Mouse (Mus musculus) limb, embryonic 13.5 days (tissue): Measurements from ENCODE around the gene Txlng. TPM values are rescaled to one million over a fixed set of nuclear protein-coding genes. Genes with fewer than 3 reads are reported as not detected.

Source experiments
- ATAC-seq: fragments of 200-750 bp; cut with Nextera tagmentation; 2 replicates; pipeline ENCODE4 v1.8.0; 2017; ENCODE audit warnings: low read depth, moderate number of reproducible peaks, moderate TSS enrichment; ENCODE audit not compliant: low FRiP score
- H3K27ac ChIP-seq: fragments of 300-500 bp; sonication (generic); 2 replicates; pipeline ENCODE4 v1.5.1; 2015; ENCODE audit warnings: inconsistent platforms, mild to moderate bottlenecking, moderate library complexity
- H3K27me3 ChIP-seq: fragments of 300-500 bp; sonication (generic); 2 replicates; pipeline ENCODE4 v1.6.1; 2015; ENCODE audit warnings: mild to moderate bottlenecking, inconsistent platforms
- H3K36me3 ChIP-seq: fragments of 300-500 bp; sonication (generic); 2 replicates; pipeline ENCODE4 v1.6.1; 2015; ENCODE audit warnings: inconsistent platforms, mild to moderate bottlenecking, moderate library complexity
- H3K4me1 ChIP-seq: fragments of 300-500 bp; sonication (generic); 2 replicates; pipeline ENCODE4 v1.6.1; 2015; ENCODE audit warnings: inconsistent platforms
- H3K4me2 ChIP-seq: fragments of 300-500 bp; sonication (generic); replicated peaks from 2 replicates; pipeline ENCODE4 v1.6.1; 2015; ENCODE audit warnings: inconsistent platforms, mild to moderate bottlenecking, moderate library complexity
- H3K4me3 ChIP-seq: fragments of 300-500 bp; sonication (generic); 2 replicates; pipeline ENCODE4 v1.5.1; 2015; ENCODE audit warnings: moderate library complexity, mild to moderate bottlenecking, inconsistent platforms
- H3K9ac ChIP-seq: fragments of 300-500 bp; sonication (generic); 2 replicates; pipeline ENCODE4 v1.6.1; 2015; ENCODE audit warnings: mild to moderate bottlenecking, inconsistent platforms
- H3K9me3 ChIP-seq: fragments of 300-500 bp; sonication (generic); 2 replicates; pipeline ENCODE4 v1.6.1; 2016; ENCODE audit warnings: inconsistent platforms
- WGBS: fragments of 180-500 bp; shearing (Covaris S2); methylation state at CpG from one replicate; pipeline ENCODE4 v1.1.7; 2015; 5-methylcytosine and 5-hydroxymethylcytosine counted together
- microRNA counts: library from miRNA; unstranded; fragments of <30 nt; microRNA quantifications from one replicate; lab custom pipeline; 2016
- microRNA-seq: library from miRNA; unstranded; fragments of <30 nt; microRNA quantifications from one replicate; pipeline ENCODE4, GENCODE M21; 2016
- polyA plus RNA-seq: library from polyadenylated mRNA; unstranded; fragments of >200 nt; fragmentation: Nextera tagmentation; extraction: Ambion mirVana; gene quantifications from 2 replicates; pipeline ENCODE4 v1.2.1, GENCODE M21; 2015

Gene Txlng
- polyA plus RNA-seq, 1 experiment from 2014 or later = 16.6 TPM

- no peaks in the 10 kb centered on the region for H3K9me3 ChIP-seq
- peaks cover 6% of the 10 kb centered on the region; the same call in 1 of the 2 replicates for H3K4me1 ChIP-seq
- H3K4me3 ChIP-seq = no peak overlapping the region
- no peak overlapping the region for H3K27ac ChIP-seq
- H3K27me3 ChIP-seq = peaks cover 6% of the 10 kb centered on the region; the same call in 1 of the 2 replicates
- no peaks in the 10 kb centered on the region for H3K36me3 ChIP-seq
- 57% methylated on average over 7 of the region's 7 CpGs for WGBS
- no peak for ATAC-seq
- no peak overlapping the region for H3K9ac ChIP-seq
- no peak overlapping the region for H3K4me2 ChIP-seq
Measured at GRCm38 (mm10) chrX:162756058-162756457, 73.2 kb downstream of the Txlng start.

DNA sequence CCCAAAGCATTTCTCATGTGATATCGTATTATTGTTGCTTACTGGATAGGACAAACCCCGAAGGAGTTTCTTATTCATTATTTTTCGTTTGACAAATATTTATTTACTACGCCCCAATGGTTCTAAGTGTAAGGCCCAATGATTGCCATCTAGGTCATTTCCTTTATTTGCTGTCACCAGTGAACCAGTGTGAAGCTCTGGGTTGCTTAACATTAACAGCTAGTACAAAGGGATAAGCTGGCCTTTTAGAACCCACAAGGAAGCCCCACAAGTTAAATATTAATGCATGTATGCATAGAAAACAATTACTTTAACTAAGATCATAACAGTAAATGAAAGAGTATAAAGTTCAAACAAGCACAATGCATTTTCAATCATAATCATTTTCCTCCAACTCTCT, 74.9 kb downstream of the Txlng start:
- Histone ChIP-seq H3K4me1 (peaks cover 4% of the 10 kb centered on the region; the same call in 1 of the 2 replicates), H3K27ac (no peak overlapping the region), H3K9ac (no peak overlapping the region), H3K27me3 (no peaks in the 10 kb centered on the region; the same call in 1 of the 2 replicates), H3K36me3 (no peaks in the 10 kb centered on the region), H3K9me3 (no peaks in the 10 kb centered on the region), H3K4me2 (no peak overlapping the region), H3K4me3 (no peak overlapping the region)
- no peak for ATAC-seq
- 89% methylated on average over 4 of the region's 4 CpGs for WGBS

- no peak for ATAC-seq
- Histone ChIP-seq H3K9ac (no peak overlapping the region), H3K9me3 (no peaks in the 10 kb centered on the region), H3K27ac (no peak overlapping the region), H3K27me3 (peaks cover 14% of the 10 kb centered on the region; the same call in 1 of the 2 replicates), H3K4me3 (no peak overlapping the region), H3K36me3 (no peaks in the 10 kb centered on the region), H3K4me2 (no peak overlapping the region), H3K4me1 (no peaks in the 10 kb centered on the region)
- 85% methylated on average over 2 of the region's 2 CpGs for WGBS
Measured at GRCm38 (mm10) chrX:162752418-162752817, 76.8 kb downstream of the Txlng start.

- Histone ChIP-seq H3K4me1 (no peaks in the 10 kb centered on the region), H3K4me2 (no peak overlapping the region), H3K27me3 (peaks cover 18% of the 10 kb centered on the region; the same call in 1 of the 2 replicates), H3K9me3 (no peaks in the 10 kb centered on the region), H3K27ac (no peak overlapping the region), H3K36me3 (no peaks in the 10 kb centered on the region), H3K9ac (no peak overlapping the region), H3K4me3 (no peak overlapping the region)
- 43% methylated on average over 9 of the region's 9 CpGs for WGBS
- no peak for ATAC-seq
Measured at GRCm38 (mm10) chrX:162748696-162749420, 80.4 kb downstream of the Txlng start.

DNA sequence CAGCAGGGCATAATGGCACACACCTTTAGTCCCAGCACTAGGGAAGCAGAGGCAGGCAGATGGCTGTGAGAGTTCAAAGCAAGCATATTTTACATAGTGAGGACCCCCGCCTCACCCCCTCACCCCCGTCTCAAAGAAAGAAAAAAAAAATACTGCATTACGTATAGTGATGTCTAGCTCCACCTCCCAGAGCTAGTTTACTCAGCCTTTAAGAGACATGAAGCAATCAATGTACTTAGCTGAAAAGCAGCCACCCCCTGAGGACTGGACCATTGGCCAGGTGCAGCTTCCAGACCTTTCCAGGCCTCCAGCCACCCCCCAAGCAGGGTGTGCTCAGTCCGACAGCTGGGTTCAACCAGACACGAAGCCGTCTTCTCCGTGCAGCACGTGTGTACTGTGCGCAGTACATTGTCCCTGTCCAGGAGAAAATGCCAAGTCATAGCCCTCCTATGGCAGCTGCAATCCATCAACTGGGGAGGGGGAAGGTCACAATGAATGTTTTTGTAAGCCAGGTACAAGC, 93.1 kb downstream of the Txlng start:
- no peaks in the 10 kb centered on the region for H3K4me1 ChIP-seq
- WGBS = 26% methylated on average over 9 of the region's 9 CpGs
- 0 out of 2 replicates have a peak overlapping the region, but pooled peaks have one; percentile 35 for H3K9ac ChIP-seq
- H3K36me3 ChIP-seq = no peaks in the 10 kb centered on the region
- peak overlapping the region; percentile 88 for H3K27ac ChIP-seq
- peak overlapping the region; percentile 42 for H3K4me3 ChIP-seq
- no peaks in the 10 kb centered on the region for H3K9me3 ChIP-seq
- peak; percentile 68 for ATAC-seq
- H3K27me3 ChIP-seq = no peaks in the 10 kb centered on the region
- peak overlapping the region; percentile 59 for H3K4me2 ChIP-seq

DNA sequence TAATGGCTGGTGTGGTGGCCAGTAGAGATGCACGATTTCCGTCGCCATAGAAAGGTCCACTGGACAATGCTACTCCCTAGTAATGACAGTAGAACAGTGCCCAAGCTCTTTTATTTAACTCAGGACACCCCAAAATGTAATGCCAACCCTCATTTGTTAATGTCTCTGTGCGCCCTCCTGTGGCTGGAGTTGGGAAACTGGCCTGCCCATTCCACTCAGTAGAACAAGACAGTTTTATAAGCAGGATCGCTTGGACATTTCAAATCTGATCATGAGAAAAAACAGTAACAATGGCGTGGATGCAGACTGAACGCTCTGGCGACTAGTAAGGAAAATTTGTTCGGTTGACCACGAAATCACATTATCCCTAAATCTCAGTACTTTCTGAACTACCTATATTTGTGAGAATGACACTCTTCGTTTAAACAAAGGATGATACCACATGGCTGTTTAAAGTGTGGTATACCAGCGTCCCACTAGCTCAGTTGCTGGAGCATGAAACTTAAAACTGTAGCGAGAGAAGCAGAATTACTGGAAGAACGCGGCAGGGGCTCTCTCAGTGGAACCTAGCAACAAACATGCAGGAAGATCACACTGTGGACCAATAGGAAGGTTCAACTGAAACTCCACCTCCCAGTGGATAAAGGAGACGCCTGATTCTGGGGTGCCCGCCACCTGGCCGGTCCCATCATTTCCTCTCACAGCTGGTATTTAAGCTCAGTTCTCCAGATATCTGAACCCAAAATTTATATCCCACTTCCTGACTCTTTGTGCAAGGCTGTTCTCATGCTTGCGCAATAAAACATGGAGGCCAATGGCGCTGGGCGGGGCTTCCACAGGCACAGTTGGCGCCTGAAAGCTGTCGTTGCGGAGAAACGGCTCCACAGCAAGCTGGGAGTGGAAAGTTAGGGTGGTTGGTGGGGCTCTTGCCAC, 94.0 kb downstream of the Txlng start:
- Histone ChIP-seq H3K27ac (peak overlapping the region; percentile 88), H3K9ac (peak overlapping the region; percentile 35; the same call in 1 of the 2 replicates), H3K4me1 (no peaks in the 10 kb centered on the region), H3K4me3 (peak overlapping the region; percentile 42), H3K27me3 (no peaks in the 10 kb centered on the region), H3K9me3 (no peaks in the 10 kb centered on the region), H3K36me3 (no peaks in the 10 kb centered on the region), H3K4me2 (peak overlapping the region; percentile 59)
- peak; percentile 92 for ATAC-seq
- WGBS = 21% methylated on average over 25 of the region's 25 CpGs

GRCm38 (mm10) chrX:162730031-162730430, 99.2 kb downstream of the Txlng start:
- 88% methylated on average over 4 of the region's 4 CpGs for WGBS
- H3K27ac ChIP-seq = no peak overlapping the region
- no peak overlapping the region for H3K4me2 ChIP-seq
- no peaks in the 10 kb centered on the region for H3K4me1 ChIP-seq
- H3K27me3 ChIP-seq = peaks cover 8% of the 10 kb centered on the region; the same call in 1 of the 2 replicates
- H3K9ac ChIP-seq = no peak overlapping the region
- H3K36me3 ChIP-seq = no peaks in the 10 kb centered on the region
- no peaks in the 10 kb centered on the region for H3K9me3 ChIP-seq
- no peak for ATAC-seq
- H3K4me3 ChIP-seq = no peak overlapping the region

MicroRNAs within 50 kb of the gene (microRNA counts, 519-probe panel; counts per million panel counts)
- 1,742 counts per million, percentile 20 among the panel's probes with 10 or more counts for microRNA mmu-miR-3473 (lab: Ali Mortazavi, UCI)

Small RNA genes lying within 50 kb of the gene (microRNA-seq; reads per million reads assigned to microRNA genes)
- gene Mir3473a = not detected

Other genes starting within 250 kb of the Txlng start
- 1.1 and 1.4 TPM in 2 replicates for gene Reps2, start 185.8 kb downstream of the Txlng start, polyA plus RNA-seq
- gene Rbbp7, start 69.1 kb downstream of the Txlng start, polyA plus RNA-seq = 491 and 493 TPM in 2 replicates
- gene Syap1, start 59.0 kb upstream of the Txlng start, polyA plus RNA-seq = 43.5 and 44.7 TPM in 2 replicates
- gene Ctps2, start 71.8 kb upstream of the Txlng start, polyA plus RNA-seq = 111 and 116 TPM in 2 replicates
- gene S100g, start 135.1 kb upstream of the Txlng start, polyA plus RNA-seq = not detected in 2 replicates